Mouse (Mus musculus): ENCODE results near the gene Myrip.

DNA sequence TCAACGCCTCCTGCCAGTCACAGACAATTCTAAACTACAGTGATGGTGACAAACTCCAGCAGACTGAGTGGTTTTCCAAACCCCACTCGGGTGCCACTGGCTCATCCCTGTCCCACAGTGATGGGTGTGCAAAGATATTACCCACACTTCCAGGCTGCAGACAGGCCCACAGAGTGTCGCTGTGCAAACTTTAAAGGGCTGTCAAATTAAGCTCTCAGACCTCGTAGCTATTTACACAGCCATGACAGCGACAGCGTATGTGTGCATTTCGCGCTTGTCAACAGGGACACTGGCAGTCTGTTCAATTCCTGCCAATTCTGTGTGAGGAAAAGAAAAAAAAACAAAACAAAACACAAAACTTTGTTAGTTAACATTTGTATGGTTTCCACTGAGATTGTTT is 134.5 kb downstream of the Myrip start:
- TF ChIP-seq CTCF (IDR thresholded peaks at IDR 0.05; ENCODE audit: extremely low read depth, insufficient read depth, low read length) (no peak), POLR2A (IDR thresholded peaks at IDR 0.05; ENCODE audit: extremely low read depth, insufficient read depth, low read length) (no peak)

All from cortical plate, adult 2 months (tissue).